In genomic region chr1:170651989-170652740, GRCm38 (mm10) we compare ENCODE assay signal across 13 mouse cellular contexts. TPM values are rescaled to one million over a fixed set of nuclear protein-coding genes. Genes with fewer than 3 reads are reported as not detected.
DNase-seq lines count a peak whose midpoint lies in the region; ATAC-seq lines count a peak whose summit lies in the region.
"Had no signal": no experiment of that assay in that cellular context is flagged by ENCODE, and none has a peak within 500 bp of the region (broad histone marks: within the 10 kb centered on the region; RNA-seq: fewer than 3 reads in every experiment).

No protein-coding gene starts in this region.

- 0 out of 2 replicates have a peak, but pooled peaks have one; percentile 25 for ATAC-seq in hindbrain, embryonic 16.5 days
- no peak for ATAC-seq in hindbrain, embryonic 13.5 days (ENCODE audit: low FRiP score)
- peak; percentile 64 for ATAC-seq in heart, embryonic 14.5 days (ENCODE audit: insufficient number of reproducible peaks, insufficient read depth, low FRiP score, low read depth)
- no peak for ATAC-seq in limb, embryonic 12.5 days (ENCODE audit: insufficient number of reproducible peaks, insufficient read depth, low FRiP score, low TSS enrichment, low read depth)
- ATAC-seq: forebrain, embryonic 15.5 days had no signal

- no peaks in the 10 kb centered on the region for H3K27me3 ChIP-seq in hindbrain, embryonic 16.5 days (replicated peaks; ENCODE audit: control insufficient read depth, insufficient read depth, low read length)
- no peaks in the 10 kb centered on the region for H3K27me3 ChIP-seq in hindbrain, embryonic 13.5 days
- no peaks in the 10 kb centered on the region for H3K27me3 ChIP-seq in heart, embryonic 14.5 days (ENCODE audit: control insufficient read depth, insufficient read depth, low read length)
- no peaks in the 10 kb centered on the region for H3K27me3 ChIP-seq in limb, embryonic 12.5 days
- H3K27me3 ChIP-seq: forebrain, embryonic 15.5 days had no signal

- H3K4me2 ChIP-seq in hindbrain, embryonic 16.5 days (ENCODE audit: low read length) = no peak overlapping the region
- H3K4me2 ChIP-seq in hindbrain, embryonic 13.5 days = no peak overlapping the region
- H3K4me2 ChIP-seq in heart, embryonic 14.5 days (ENCODE audit: low read length) = peak overlapping the region; percentile 23
- no peak overlapping the region for H3K4me2 ChIP-seq in limb, embryonic 12.5 days
- H3K4me2 ChIP-seq: forebrain, embryonic 15.5 days had no signal

- no peaks in the 10 kb centered on the region; the same call in 1 of the 2 replicates for H3K4me1 ChIP-seq in hindbrain, embryonic 16.5 days (ENCODE audit: control insufficient read depth, insufficient read depth, low read depth, low read length)
- peaks cover 20% of the 10 kb centered on the region for H3K4me1 ChIP-seq in hindbrain, embryonic 13.5 days (replicated peaks)
- H3K4me1 ChIP-seq in heart, embryonic 14.5 days (ENCODE audit: control insufficient read depth in 2 of 2, insufficient read depth in 2 of 2, low read length in 2 of 2) = peaks cover 28 to 35% of the 10 kb centered on the region in 2 experiments
- peaks cover 24% of the 10 kb centered on the region for H3K4me1 ChIP-seq in limb, embryonic 12.5 days (replicated peaks)

- WGBS in hindbrain, embryonic 16.5 days = 71% methylated on average over 15 of the region's 15 CpGs
- WGBS in hindbrain, embryonic 13.5 days = 72% methylated on average over 15 of the region's 15 CpGs
- 31% methylated on average over 15 of the region's 15 CpGs for WGBS in heart, embryonic 14.5 days
- WGBS in limb, embryonic 12.5 days = 67% methylated on average over 15 of the region's 15 CpGs

- H3K36me3 ChIP-seq in hindbrain, embryonic 16.5 days (ENCODE audit: control insufficient read depth, insufficient read depth, low read length) = no peaks in the 10 kb centered on the region
- peaks cover 19% of the 10 kb centered on the region; the same call in 1 of the 2 replicates for H3K36me3 ChIP-seq in hindbrain, embryonic 13.5 days
- peaks cover 54% of the 10 kb centered on the region for H3K36me3 ChIP-seq in heart, embryonic 14.5 days (ENCODE audit: control insufficient read depth, insufficient read depth, low read length)
- peaks cover 33% of the 10 kb centered on the region for H3K36me3 ChIP-seq in limb, embryonic 12.5 days

- no peak overlapping the region for H3K4me3 ChIP-seq in hindbrain, embryonic 16.5 days (ENCODE audit: low read length)
- no peak overlapping the region for H3K4me3 ChIP-seq in hindbrain, embryonic 13.5 days
- H3K4me3 ChIP-seq in heart, embryonic 14.5 days (ENCODE audit: control insufficient read depth in 1 of 2, insufficient read depth in 1 of 2, low read depth in 1 of 2, low read length in 2 of 2) = no peak overlapping the region
- H3K4me3 ChIP-seq in limb, embryonic 12.5 days (replicated peaks) = no peak overlapping the region
- H3K4me3 ChIP-seq: forebrain, embryonic 15.5 days had no signal

- H3K9ac ChIP-seq in hindbrain, embryonic 16.5 days (ENCODE audit: low read depth, low read length) = no peak overlapping the region
- no peak overlapping the region for H3K9ac ChIP-seq in hindbrain, embryonic 13.5 days
- peak overlapping the region; percentile 68 for H3K9ac ChIP-seq in heart, embryonic 14.5 days (ENCODE audit: low read length)
- H3K9ac ChIP-seq in limb, embryonic 12.5 days (replicated peaks) = no peak overlapping the region
- H3K9ac ChIP-seq: forebrain, embryonic 15.5 days had no signal

- intact Hi-C loops in left cerebral cortex, postnatal 10 days (cut with DNase I) = no loop called here

- H3K27ac ChIP-seq in hindbrain, embryonic 16.5 days (ENCODE audit: low read depth, low read length) = no peak overlapping the region
- H3K27ac ChIP-seq in hindbrain, embryonic 13.5 days = no peak overlapping the region
- peak overlapping the region; percentile 96 to 97 for H3K27ac ChIP-seq in heart, embryonic 14.5 days (replicated peaks in 1 of 2; ENCODE audit: control insufficient read depth in 1 of 2, insufficient read depth in 1 of 2, low read depth in 2 of 2, low read length in 2 of 2)
- peak overlapping the region; percentile 62; the same call in 1 of the 2 replicates for H3K27ac ChIP-seq in limb, embryonic 12.5 days
- H3K27ac ChIP-seq: forebrain, embryonic 15.5 days had no signal

- H3K9me3 ChIP-seq in hindbrain, embryonic 16.5 days (ENCODE audit: control insufficient read depth, low read length) = no peaks in the 10 kb centered on the region
- H3K9me3 ChIP-seq in hindbrain, embryonic 13.5 days = no peaks in the 10 kb centered on the region
- no peaks in the 10 kb centered on the region for H3K9me3 ChIP-seq in heart, embryonic 14.5 days (ENCODE audit: control insufficient read depth, low read length)
- H3K9me3 ChIP-seq in limb, embryonic 12.5 days = no peaks in the 10 kb centered on the region
- H3K9me3 ChIP-seq: forebrain, embryonic 15.5 days had no signal

- DNase-seq in forelimb bud, embryonic 11.5 days (ENCODE audit: low read depth, low spot score) = peak; percentile 34
- DNase-seq in left cerebral cortex, postnatal 10 days (ENCODE audit: extremely low spot score in 1 of 2, low spot score in 2 of 2) = no peak
- no peak for DNase-seq in spleen, postnatal 14 days (ENCODE audit: low spot score in 2 of 2)
- no peak for DNase-seq in yolk sac, embryonic 10.5 days (ENCODE audit: low spot score)
- DNase-seq: kidney, postnatal 10 days; liver; lung, adult 2 months; right cerebral cortex, postnatal 14 days had no signal

RNA-seq across cellular contexts. Expression of gene Olfml2b, which starts 7.8 kb away (rescaled TPM):
- 4.4 and 7.0 TPM in 2 replicates for polyA plus RNA-seq in hindbrain, embryonic 16.5 days (2015; fragmentation: Nextera tagmentation; extraction: Ambion mirVana)
- polyA plus RNA-seq in hindbrain, embryonic 13.5 days (2015; fragmentation: Nextera tagmentation; extraction: Ambion mirVana) = 5.2 and 6.1 TPM in 2 replicates
- 30.5 and 33.1 TPM in 2 replicates for polyA plus RNA-seq in heart, embryonic 14.5 days (2014; fragmentation: Nextera tagmentation; extraction: Ambion mirVana)
- polyA plus RNA-seq in limb, embryonic 12.5 days (2016; fragmentation: Nextera tagmentation; extraction: Ambion mirVana) = 25.3 and 29.2 TPM in 2 replicates
- 1 to 10 TPM; 5.5 to 5.9 TPM for total RNA-seq in left cerebral cortex, postnatal 10 days (2021)

Comparison
In these comparisons a context has a peak if more than half of its experiments do, and no peak if none do; other contexts are left out.
1. ATAC-seq: peak in hindbrain, embryonic 16.5 days (single experiment) and heart, embryonic 14.5 days (single experiment); none in hindbrain, embryonic 13.5 days (single experiment) and limb, embryonic 12.5 days (single experiment).
2. H3K27ac ChIP-seq: peak in heart, embryonic 14.5 days (2 of 2) and limb, embryonic 12.5 days (single experiment); none in hindbrain, embryonic 16.5 days (single experiment) and hindbrain, embryonic 13.5 days (single experiment).